Mouse (Mus musculus) hindbrain, embryonic 16.5 days (tissue): ENCODE measurements at regions not wholly inside any gene's neighbourhood (a gene's known extent, or its start where the extent isn't known, plus 50 kb on each side); places are given as distances from the start of the nearest gene placed in this dataset.
A peak's percentile ranks its signal among the peaks of the same experiment; 100 is the strongest.

Experiments
- ATAC-seq: fragments of 200-750 bp; cut with Nextera tagmentation; 2 replicates; pipeline ENCODE4 v1.8.0; 2017; ENCODE audit warnings: moderate TSS enrichment, moderate library complexity
- H3K27ac ChIP-seq: fragments of 300-500 bp; sonication (generic); 2 replicates; pipeline ENCODE4 v1.5.1; 2014; ENCODE audit warnings: low read depth, mild to moderate bottlenecking, control low read depth, low read length, moderate library complexity
- H3K27me3 ChIP-seq: fragments of 300-500 bp; sonication (generic); replicated peaks from 2 replicates; pipeline ENCODE4 v1.6.1; 2014; ENCODE audit warnings: low read length; ENCODE audit not compliant: control insufficient read depth, insufficient read depth
- H3K36me3 ChIP-seq: fragments of 300-500 bp; sonication (generic); 2 replicates; pipeline ENCODE4 v1.6.1; 2014; ENCODE audit warnings: mild to moderate bottlenecking, low read length, moderate library complexity, mixed read lengths; ENCODE audit not compliant: control insufficient read depth, insufficient read depth
- H3K4me1 ChIP-seq: fragments of 300-500 bp; sonication (generic); 2 replicates; pipeline ENCODE4 v1.6.1; 2014; ENCODE audit warnings: low read depth, low read length; ENCODE audit not compliant: control insufficient read depth, insufficient read depth
- H3K4me2 ChIP-seq: fragments of 300-500 bp; sonication (generic); 2 replicates; pipeline ENCODE4 v1.6.1; 2014; ENCODE audit warnings: mild to moderate bottlenecking, low read length, control low read depth, moderate library complexity
- H3K4me3 ChIP-seq: fragments of 300-500 bp; sonication (generic); 2 replicates; pipeline ENCODE4 v1.5.1; 2014; ENCODE audit warnings: mild to moderate bottlenecking, low read length, control low read depth, moderate library complexity
- H3K9ac ChIP-seq: fragments of 300-500 bp; sonication (generic); 2 replicates; pipeline ENCODE4 v1.6.1; 2014; ENCODE audit warnings: low read depth, mild to moderate bottlenecking, control low read depth, low read length, moderate library complexity
- H3K9me3 ChIP-seq: fragments of 300-500 bp; sonication (generic); 2 replicates; pipeline ENCODE4 v1.6.1; 2014; ENCODE audit warnings: mild to moderate bottlenecking, low read length, moderate library complexity; ENCODE audit not compliant: control insufficient read depth
- WGBS: fragments of 180-500 bp; shearing (Covaris S2); extraction: QIAGEN DNeasy Blood & Tissue Kit; methylation state at CpG from one replicate; pipeline ENCODE4 v1.1.7; 2014; 5-methylcytosine and 5-hydroxymethylcytosine counted together

- Histone ChIP-seq H3K4me1 (no peaks in the 10 kb centered on the region), H3K27ac (no peak overlapping the region), H3K4me2 (no peak overlapping the region), H3K9me3 (no peaks in the 10 kb centered on the region), H3K4me3 (no peak overlapping the region), H3K9ac (no peak overlapping the region), H3K27me3 (no peaks in the 10 kb centered on the region; the same call in none of the 2 replicates), H3K36me3 (no peaks in the 10 kb centered on the region)
- ATAC-seq, result peak; percentile 85
- WGBS, result 38% methylated on average over 12 of the region's 12 CpGs
Observed at GRCm38 (mm10) chr14:73453164-73453563, 56.7 kb upstream of the Med4 start.

- 91% methylated on average over 7 of the region's 7 CpGs for WGBS
- no peak overlapping the region for H3K27ac ChIP-seq
- no peaks in the 10 kb centered on the region; the same call in none of the 2 replicates for H3K27me3 ChIP-seq
- H3K9ac ChIP-seq, result no peak overlapping the region
- H3K9me3 ChIP-seq, result no peaks in the 10 kb centered on the region
- no peaks in the 10 kb centered on the region for H3K36me3 ChIP-seq
- no peaks in the 10 kb centered on the region for H3K4me1 ChIP-seq
- H3K4me2 ChIP-seq, result no peak overlapping the region
- no peak overlapping the region for H3K4me3 ChIP-seq
- ATAC-seq, result no peak
Observed at GRCm38 (mm10) chr14:73452321-73453082, 57.3 kb upstream of the Med4 start.

- H3K36me3 ChIP-seq, result no peaks in the 10 kb centered on the region
- no peaks in the 10 kb centered on the region; the same call in none of the 2 replicates for H3K27me3 ChIP-seq
- ATAC-seq, result no peak
- H3K4me1 ChIP-seq, result no peaks in the 10 kb centered on the region
- no peak overlapping the region for H3K27ac ChIP-seq
- H3K4me2 ChIP-seq, result no peak overlapping the region
- no peaks in the 10 kb centered on the region for H3K9me3 ChIP-seq
- H3K9ac ChIP-seq, result no peak overlapping the region
- 79% methylated on average over 9 of the region's 9 CpGs for WGBS
- no peak overlapping the region for H3K4me3 ChIP-seq
Observed at GRCm38 (mm10) chr14:73451291-73452045, 58.4 kb upstream of the Med4 start.

- Histone ChIP-seq H3K4me1 (no peaks in the 10 kb centered on the region), H3K4me3 (no peak overlapping the region), H3K36me3 (no peaks in the 10 kb centered on the region), H3K9ac (no peak overlapping the region), H3K27me3 (no peaks in the 10 kb centered on the region; the same call in none of the 2 replicates), H3K27ac (no peak overlapping the region), H3K9me3 (no peaks in the 10 kb centered on the region), H3K4me2 (no peak overlapping the region)
- 90% methylated on average over 6 of the region's 6 CpGs for WGBS
- no peak for ATAC-seq
Observed at GRCm38 (mm10) chr14:73449901-73450495, 59.8 kb upstream of the Med4 start.

- H3K9me3 ChIP-seq, result no peaks in the 10 kb centered on the region
- no peaks in the 10 kb centered on the region for H3K4me1 ChIP-seq
- H3K36me3 ChIP-seq, result no peaks in the 10 kb centered on the region
- no peak overlapping the region for H3K4me2 ChIP-seq
- no peak overlapping the region for H3K27ac ChIP-seq
- no peak overlapping the region for H3K9ac ChIP-seq
- no peak overlapping the region for H3K4me3 ChIP-seq
- H3K27me3 ChIP-seq, result no peaks in the 10 kb centered on the region; the same call in 1 of the 2 replicates
- 90% methylated on average over 10 of the region's 10 CpGs for WGBS
- no peak for ATAC-seq
Observed at GRCm38 (mm10) chr14:73449111-73449510, 60.7 kb upstream of the Med4 start.

- no peaks in the 10 kb centered on the region for H3K4me1 ChIP-seq
- no peak overlapping the region for H3K4me3 ChIP-seq
- H3K9ac ChIP-seq, result no peak overlapping the region
- H3K27ac ChIP-seq, result no peak overlapping the region
- H3K4me2 ChIP-seq, result no peak overlapping the region
- ATAC-seq, result no peak
- no peaks in the 10 kb centered on the region; the same call in 1 of the 2 replicates for H3K27me3 ChIP-seq
- H3K36me3 ChIP-seq, result no peaks in the 10 kb centered on the region
- 84% methylated on average over 6 of the region's 6 CpGs for WGBS
- no peaks in the 10 kb centered on the region for H3K9me3 ChIP-seq
Observed at GRCm38 (mm10) chr14:73445508-73446256, 60.6 kb upstream of the Itm2b start.

GRCm38 (mm10) chr14:73444733-73445132 lies 59.6 kb upstream of the Itm2b start:
- Histone ChIP-seq H3K4me1 (no peaks in the 10 kb centered on the region), H3K36me3 (no peaks in the 10 kb centered on the region), H3K4me2 (no peak overlapping the region), H3K27ac (no peak overlapping the region), H3K9me3 (no peaks in the 10 kb centered on the region), H3K27me3 (no peaks in the 10 kb centered on the region; the same call in 1 of the 2 replicates), H3K4me3 (no peak overlapping the region), H3K9ac (no peak overlapping the region)
- 88% methylated on average over 3 of the region's 3 CpGs for WGBS
- ATAC-seq, result no peak

GRCm38 (mm10) chr14:73441951-73442716 lies 57.0 kb upstream of the Itm2b start:
- Histone ChIP-seq H3K4me1 (no peaks in the 10 kb centered on the region), H3K9ac (no peak overlapping the region), H3K4me3 (no peak overlapping the region), H3K27ac (no peak overlapping the region), H3K27me3 (no peaks in the 10 kb centered on the region), H3K36me3 (no peaks in the 10 kb centered on the region), H3K4me2 (no peak overlapping the region), H3K9me3 (no peaks in the 10 kb centered on the region)
- WGBS, result 78% methylated on average over 7 of the region's 7 CpGs
- no peak for ATAC-seq
